Mouse (Mus musculus): Measurements from ENCODE around the gene Ift52. TPM values are rescaled to one million over a fixed set of nuclear protein-coding genes. Genes with fewer than 3 reads are reported as not detected.

Gene Ift52
- polyA plus RNA-seq, 1 experiment: 21.1 TPM

GRCm38 (mm10) chr2:162999744-163000143, 17.4 kb upstream of the Ift52 start:
- Histone ChIP-seq H3K36me3 (ENCODE audit: control insufficient read depth, insufficient read depth) (no peaks in the 10 kb centered on the region), H3K4me2 (ENCODE audit: low read depth) (no peak overlapping the region), H3K4me3 (no peak overlapping the region), H3ac (ENCODE audit: control insufficient read depth, insufficient read length) (no peak overlapping the region), H3K27me3 (ENCODE audit: control insufficient read depth, insufficient read depth, insufficient read length) (peaks cover 25% of the 10 kb centered on the region), H3K79me2 (ENCODE audit: control insufficient read depth, insufficient read depth) (no peaks in the 10 kb centered on the region)
- TF ChIP-seq POLR2AphosphoS2 (IDR thresholded peaks at IDR 0.05; ENCODE audit: insufficient read length, low read depth) (no peak), CEBPB (IDR thresholded peaks at IDR 0.05; ENCODE audit: insufficient read depth, poor library complexity, severe bottlenecking) (no peak), MYOG (IDR thresholded peaks at IDR 0.05; ENCODE audit: control insufficient read depth in 1 of 3, insufficient read depth in 1 of 3, insufficient read length in 2 of 3, low read depth in 2 of 3) (no peak), REST (IDR thresholded peaks at IDR 0.05; ENCODE audit: insufficient read depth, insufficient read length) (no peak), E2F4 (IDR thresholded peaks at IDR 0.05; ENCODE audit: insufficient read depth) (no peak), SRF (IDR thresholded peaks at IDR 0.05; ENCODE audit: control insufficient read depth, insufficient read length, low read depth) (no peak), MYOD1 (IDR thresholded peaks at IDR 0.05; ENCODE audit: control insufficient read depth in 1 of 3, insufficient read length in 2 of 3, low read depth in 2 of 3) (no peak), MAX (IDR thresholded peaks at IDR 0.05; ENCODE audit: low read depth) (no peak), TCF3 (IDR thresholded peaks at IDR 0.05; ENCODE audit: insufficient read length, low read depth) (no peak), POLR2A (IDR thresholded peaks at IDR 0.05; ENCODE audit: insufficient read length, low read depth) (no peak), TCF12 (IDR thresholded peaks at IDR 0.05; ENCODE audit: insufficient read depth, poor library complexity, severe bottlenecking) (no peak), USF1 (IDR thresholded peaks at IDR 0.05; ENCODE audit: low read depth) (no peak)

- TF ChIP-seq SRF (IDR thresholded peaks at IDR 0.05; ENCODE audit: control insufficient read depth, insufficient read length, low read depth): no peak
- TF ChIP-seq POLR2AphosphoS2 (IDR thresholded peaks at IDR 0.05; ENCODE audit: insufficient read length, low read depth): no peak
- no peak for TF ChIP-seq MAX (IDR thresholded peaks at IDR 0.05; ENCODE audit: low read depth)
- no peak for TF ChIP-seq MYOD1 (IDR thresholded peaks at IDR 0.05; ENCODE audit: control insufficient read depth in 1 of 3, insufficient read length in 2 of 3, low read depth in 2 of 3)
- TF ChIP-seq REST (IDR thresholded peaks at IDR 0.05; ENCODE audit: insufficient read depth, insufficient read length): no peak
- no peak for TF ChIP-seq USF1 (IDR thresholded peaks at IDR 0.05; ENCODE audit: low read depth)
- no peak for TF ChIP-seq CEBPB (IDR thresholded peaks at IDR 0.05; ENCODE audit: insufficient read depth, poor library complexity, severe bottlenecking)
- TF ChIP-seq MYOG (IDR thresholded peaks at IDR 0.05; ENCODE audit: control insufficient read depth in 1 of 3, insufficient read depth in 1 of 3, insufficient read length in 2 of 3, low read depth in 2 of 3): no peak
- TF ChIP-seq E2F4 (IDR thresholded peaks at IDR 0.05; ENCODE audit: insufficient read depth): no peak
- TF ChIP-seq TCF3 (IDR thresholded peaks at IDR 0.05; ENCODE audit: insufficient read length, low read depth): no peak
- TF ChIP-seq POLR2A (IDR thresholded peaks at IDR 0.05; ENCODE audit: insufficient read length, low read depth): no peak
- no peak for TF ChIP-seq TCF12 (IDR thresholded peaks at IDR 0.05; ENCODE audit: insufficient read depth, poor library complexity, severe bottlenecking)
Observed at GRCm38 (mm10) chr2:163001071-163001470, 16.1 kb upstream of the Ift52 start.

GRCm38 (mm10) chr2:163007299-163007698, 9.9 kb upstream of the Ift52 start:
- Histone ChIP-seq H3K4me3 (no peak overlapping the region), H3K79me2 (ENCODE audit: control insufficient read depth, insufficient read depth) (no peaks in the 10 kb centered on the region), H3ac (ENCODE audit: control insufficient read depth, insufficient read length) (no peak overlapping the region), H3K4me2 (ENCODE audit: low read depth) (no peak overlapping the region), H3K27me3 (ENCODE audit: control insufficient read depth, insufficient read depth, insufficient read length) (peaks cover 42% of the 10 kb centered on the region), H3K36me3 (ENCODE audit: control insufficient read depth, insufficient read depth) (no peaks in the 10 kb centered on the region)
- TF ChIP-seq POLR2AphosphoS2 (IDR thresholded peaks at IDR 0.05; ENCODE audit: insufficient read length, low read depth) (no peak), MYOG (IDR thresholded peaks at IDR 0.05; ENCODE audit: control insufficient read depth in 1 of 3, insufficient read depth in 1 of 3, insufficient read length in 2 of 3, low read depth in 2 of 3) (no peak), TCF12 (IDR thresholded peaks at IDR 0.05; ENCODE audit: insufficient read depth, poor library complexity, severe bottlenecking) (no peak), E2F4 (IDR thresholded peaks at IDR 0.05; ENCODE audit: insufficient read depth) (no peak), MYOD1 (IDR thresholded peaks at IDR 0.05; ENCODE audit: control insufficient read depth in 1 of 3, insufficient read length in 2 of 3, low read depth in 2 of 3) (no peak), POLR2A (IDR thresholded peaks at IDR 0.05; ENCODE audit: insufficient read length, low read depth) (no peak), REST (IDR thresholded peaks at IDR 0.05; ENCODE audit: insufficient read depth, insufficient read length) (no peak), TCF3 (IDR thresholded peaks at IDR 0.05; ENCODE audit: insufficient read length, low read depth) (no peak), USF1 (IDR thresholded peaks at IDR 0.05; ENCODE audit: low read depth) (no peak), MAX (IDR thresholded peaks at IDR 0.05; ENCODE audit: low read depth) (no peak), CEBPB (IDR thresholded peaks at IDR 0.05; ENCODE audit: insufficient read depth, poor library complexity, severe bottlenecking) (no peak), SRF (IDR thresholded peaks at IDR 0.05; ENCODE audit: control insufficient read depth, insufficient read length, low read depth) (no peak)

More at GRCm38 (mm10) chr2:163001071-163001470, 16.1 kb upstream of the Ift52 start:
- Histone ChIP-seq H3ac (ENCODE audit: control insufficient read depth, insufficient read length) (no peak overlapping the region), H3K79me2 (ENCODE audit: control insufficient read depth, insufficient read depth) (no peaks in the 10 kb centered on the region), H3K27me3 (ENCODE audit: control insufficient read depth, insufficient read depth, insufficient read length) (peaks cover 36% of the 10 kb centered on the region), H3K4me2 (ENCODE audit: low read depth) (no peak overlapping the region), H3K4me3 (no peak overlapping the region), H3K36me3 (ENCODE audit: control insufficient read depth, insufficient read depth) (no peaks in the 10 kb centered on the region)

- no peak overlapping the region for H3ac ChIP-seq (ENCODE audit: control insufficient read depth, insufficient read length)
- no peaks in the 10 kb centered on the region for H3K27me3 ChIP-seq (ENCODE audit: control insufficient read depth, insufficient read depth, insufficient read length)
- H3K79me2 ChIP-seq (ENCODE audit: control insufficient read depth, insufficient read depth): no peaks in the 10 kb centered on the region
- no peak overlapping the region for H3K4me2 ChIP-seq (ENCODE audit: low read depth)
- TF ChIP-seq TCF12 (IDR thresholded peaks at IDR 0.05; ENCODE audit: insufficient read depth, poor library complexity, severe bottlenecking): no peak
- TF ChIP-seq MYOG (IDR thresholded peaks at IDR 0.05; ENCODE audit: control insufficient read depth in 1 of 3, insufficient read depth in 1 of 3, insufficient read length in 2 of 3, low read depth in 2 of 3): no peak
- no peak for TF ChIP-seq POLR2AphosphoS2 (IDR thresholded peaks at IDR 0.05; ENCODE audit: insufficient read length, low read depth)
- no peak for TF ChIP-seq TCF3 (IDR thresholded peaks at IDR 0.05; ENCODE audit: insufficient read length, low read depth)
- TF ChIP-seq CEBPB (IDR thresholded peaks at IDR 0.05; ENCODE audit: insufficient read depth, poor library complexity, severe bottlenecking): no peak
- TF ChIP-seq E2F4 (IDR thresholded peaks at IDR 0.05; ENCODE audit: insufficient read depth): no peak
- no peak for TF ChIP-seq SRF (IDR thresholded peaks at IDR 0.05; ENCODE audit: control insufficient read depth, insufficient read length, low read depth)
- TF ChIP-seq USF1 (IDR thresholded peaks at IDR 0.05; ENCODE audit: low read depth): no peak
- TF ChIP-seq REST (IDR thresholded peaks at IDR 0.05; ENCODE audit: insufficient read depth, insufficient read length): no peak
- no peak for TF ChIP-seq MYOD1 (IDR thresholded peaks at IDR 0.05; ENCODE audit: control insufficient read depth in 1 of 3, insufficient read length in 2 of 3, low read depth in 2 of 3)
- TF ChIP-seq MAX (IDR thresholded peaks at IDR 0.05; ENCODE audit: low read depth): no peak
- TF ChIP-seq POLR2A (IDR thresholded peaks at IDR 0.05; ENCODE audit: insufficient read length, low read depth): no peak
- H3K36me3 ChIP-seq (ENCODE audit: control insufficient read depth, insufficient read depth): peaks cover 63% of the 10 kb centered on the region
- no peak overlapping the region for H3K4me3 ChIP-seq
Observed at GRCm38 (mm10) chr2:163031289-163031688, 14.1 kb downstream of the Ift52 start.
